Mouse (Mus musculus) splenic B cell, adult 2 months (primary cell): ENCODE measurements around the gene Map6.

Experiments
- DNase-seq: peaks from one replicate; pipeline ENCODE4 v3.0.0-alpha.2; 2011; ENCODE audit warnings: low read depth, low spot score
- H3K27me3 ChIP-seq: 2 replicates; pipeline ENCODE4 v1.6.1; 2012; ENCODE audit warnings: mild to moderate bottlenecking, low read length, moderate library complexity, mixed read lengths; ENCODE audit not compliant: control insufficient read depth, poor library complexity, insufficient read depth, severe bottlenecking
- H3K36me3 ChIP-seq: 2 replicates; pipeline ENCODE4 v1.6.1; 2012; ENCODE audit warnings: mild to moderate bottlenecking, low read length, moderate library complexity, mixed read lengths; ENCODE audit not compliant: control insufficient read depth, poor library complexity, insufficient read depth, severe bottlenecking

The Map6 gene

GRCm38 (mm10) chr7:99313253-99313652 lies 46.0 kb downstream of the Map6 start:
- Histone ChIP-seq H3K36me3 (no peaks in the 10 kb centered on the region), H3K27me3 (no peaks in the 10 kb centered on the region)
- no peak for DNase-seq

- no peak for DNase-seq
- Histone ChIP-seq H3K27me3 (no peaks in the 10 kb centered on the region), H3K36me3 (no peaks in the 10 kb centered on the region)
Observed at GRCm38 (mm10) chr7:99314565-99314964, 47.3 kb downstream of the Map6 start.

GRCm38 (mm10) chr7:99316207-99316606 lies 49.0 kb downstream of the Map6 start:
- Histone ChIP-seq H3K36me3 (no peaks in the 10 kb centered on the region), H3K27me3 (no peaks in the 10 kb centered on the region)
- no peak for DNase-seq

- no peaks in the 10 kb centered on the region for H3K27me3 ChIP-seq
- DNase-seq, result no peak
- no peaks in the 10 kb centered on the region for H3K36me3 ChIP-seq
Observed at GRCm38 (mm10) chr7:99317475-99317874, 50.2 kb downstream of the Map6 start.

- H3K27me3 ChIP-seq, result no peaks in the 10 kb centered on the region
- H3K36me3 ChIP-seq, result no peaks in the 10 kb centered on the region
- DNase-seq, result no peak
Observed at GRCm38 (mm10) chr7:99320524-99320923, 53.3 kb downstream of the Map6 start.

- Histone ChIP-seq H3K36me3 (no peaks in the 10 kb centered on the region), H3K27me3 (no peaks in the 10 kb centered on the region)
- DNase-seq, result no peak
Observed at GRCm38 (mm10) chr7:99322691-99323320, 55.6 kb downstream of the Map6 start.

GRCm38 (mm10) chr7:99323321-99323700 lies 56.1 kb downstream of the Map6 start:
- no peaks in the 10 kb centered on the region for H3K36me3 ChIP-seq
- DNase-seq, result no peak

GRCm38 (mm10) chr7:99324810-99325209 lies 57.6 kb downstream of the Map6 start:
- Histone ChIP-seq H3K27me3 (no peaks in the 10 kb centered on the region), H3K36me3 (no peaks in the 10 kb centered on the region)
- no peak for DNase-seq

More at GRCm38 (mm10) chr7:99323321-99323700, 56.1 kb downstream of the Map6 start:
- H3K27me3 ChIP-seq, result no peaks in the 10 kb centered on the region

- Histone ChIP-seq H3K27me3 (no peaks in the 10 kb centered on the region), H3K36me3 (no peaks in the 10 kb centered on the region)
- no peak for DNase-seq
Observed at GRCm38 (mm10) chr7:99326128-99326527, 58.9 kb downstream of the Map6 start.

GRCm38 (mm10) chr7:99328847-99329246 lies 61.6 kb downstream of the Map6 start:
- no peak for DNase-seq
- Histone ChIP-seq H3K27me3 (no peaks in the 10 kb centered on the region), H3K36me3 (no peaks in the 10 kb centered on the region)

- Histone ChIP-seq H3K27me3 (no peaks in the 10 kb centered on the region), H3K36me3 (no peaks in the 10 kb centered on the region)
- no peak for DNase-seq
Observed at GRCm38 (mm10) chr7:99330012-99330411, 62.8 kb downstream of the Map6 start.

- H3K27me3 ChIP-seq, result no peaks in the 10 kb centered on the region
- DNase-seq, result peak; percentile 56
- H3K36me3 ChIP-seq, result no peaks in the 10 kb centered on the region
Observed at GRCm38 (mm10) chr7:99332774-99333480, 65.7 kb downstream of the Map6 start.

GRCm38 (mm10) chr7:99340736-99341135 lies 73.5 kb downstream of the Map6 start:
- no peak for DNase-seq

GRCm38 (mm10) chr7:99343577-99343976 lies 76.3 kb downstream of the Map6 start:
- no peaks in the 10 kb centered on the region for H3K36me3 ChIP-seq

More at GRCm38 (mm10) chr7:99340736-99341135, 73.5 kb downstream of the Map6 start:
- Histone ChIP-seq H3K27me3 (no peaks in the 10 kb centered on the region), H3K36me3 (no peaks in the 10 kb centered on the region)

GRCm38 (mm10) chr7:99347268-99347667 lies 80.0 kb downstream of the Map6 start:
- Histone ChIP-seq H3K36me3 (no peaks in the 10 kb centered on the region), H3K27me3 (no peaks in the 10 kb centered on the region)
- no peak for DNase-seq

More at GRCm38 (mm10) chr7:99343577-99343976, 76.3 kb downstream of the Map6 start:
- DNase-seq, result no peak
- no peaks in the 10 kb centered on the region for H3K27me3 ChIP-seq
